Mouse (Mus musculus) hindbrain, embryonic 16.5 days (tissue): ENCODE results near the gene Olfr460. TPM values are rescaled to one million over a fixed set of nuclear protein-coding genes. Genes with fewer than 3 reads are reported as not detected.

Source experiments
- ATAC-seq: fragments of 200-750 bp; cut with Nextera tagmentation; 2 replicates; pipeline ENCODE4 v1.8.0; 2017; ENCODE audit warnings: moderate TSS enrichment, moderate library complexity
- H3K27ac ChIP-seq: fragments of 300-500 bp; sonication (generic); 2 replicates; pipeline ENCODE4 v1.5.1; 2014; ENCODE audit warnings: low read depth, mild to moderate bottlenecking, control low read depth, low read length, moderate library complexity
- H3K27me3 ChIP-seq: fragments of 300-500 bp; sonication (generic); replicated peaks from 2 replicates; pipeline ENCODE4 v1.6.1; 2014; ENCODE audit warnings: low read length; ENCODE audit not compliant: control insufficient read depth, insufficient read depth
- H3K36me3 ChIP-seq: fragments of 300-500 bp; sonication (generic); 2 replicates; pipeline ENCODE4 v1.6.1; 2014; ENCODE audit warnings: mild to moderate bottlenecking, low read length, moderate library complexity, mixed read lengths; ENCODE audit not compliant: control insufficient read depth, insufficient read depth
- H3K4me1 ChIP-seq: fragments of 300-500 bp; sonication (generic); 2 replicates; pipeline ENCODE4 v1.6.1; 2014; ENCODE audit warnings: low read depth, low read length; ENCODE audit not compliant: control insufficient read depth, insufficient read depth
- H3K4me2 ChIP-seq: fragments of 300-500 bp; sonication (generic); 2 replicates; pipeline ENCODE4 v1.6.1; 2014; ENCODE audit warnings: mild to moderate bottlenecking, low read length, control low read depth, moderate library complexity
- H3K4me3 ChIP-seq: fragments of 300-500 bp; sonication (generic); 2 replicates; pipeline ENCODE4 v1.5.1; 2014; ENCODE audit warnings: mild to moderate bottlenecking, low read length, control low read depth, moderate library complexity
- H3K9ac ChIP-seq: fragments of 300-500 bp; sonication (generic); 2 replicates; pipeline ENCODE4 v1.6.1; 2014; ENCODE audit warnings: low read depth, mild to moderate bottlenecking, control low read depth, low read length, moderate library complexity
- H3K9me3 ChIP-seq: fragments of 300-500 bp; sonication (generic); 2 replicates; pipeline ENCODE4 v1.6.1; 2014; ENCODE audit warnings: mild to moderate bottlenecking, low read length, moderate library complexity; ENCODE audit not compliant: control insufficient read depth
- WGBS: fragments of 180-500 bp; shearing (Covaris S2); extraction: QIAGEN DNeasy Blood & Tissue Kit; methylation state at CpG from one replicate; pipeline ENCODE4 v1.1.7; 2014; 5-methylcytosine and 5-hydroxymethylcytosine counted together
- polyA plus RNA-seq: library from polyadenylated mRNA; unstranded; fragments of >200 nt; fragmentation: Nextera tagmentation; extraction: Ambion mirVana; gene quantifications from 2 replicates; pipeline ENCODE4 v1.2.1, GENCODE M21; 2015

Olfr460 gene
- not detected in 2 replicates for polyA plus RNA-seq

GRCm38 (mm10) chr6:40569187-40569586 lies at the start of gene Olfr460:
Olfr460 (plus strand) TSS chr6:40569487.
- Histone ChIP-seq H3K4me1 (no peaks in the 10 kb centered on the region), H3K36me3 (no peaks in the 10 kb centered on the region), H3K27me3 (no peaks in the 10 kb centered on the region), H3K9ac (no peak within 1 kb of the TSS), H3K9me3 (no peaks in the 10 kb centered on the region), H3K27ac (no peak within 1 kb of the TSS), H3K4me2 (no peak within 1 kb of the TSS), H3K4me3 (no peak within 1 kb of the TSS)
- 94% methylated on average over 3 of the region's 3 CpGs for WGBS
- ATAC-seq = no peak

GRCm38 (mm10) chr6:40544690-40545089 lies 24.6 kb upstream of the Olfr460 start:
- Histone ChIP-seq H3K9me3 (no peaks in the 10 kb centered on the region), H3K4me3 (no peak overlapping the region), H3K9ac (no peak overlapping the region), H3K4me2 (no peak overlapping the region), H3K27ac (no peak overlapping the region), H3K4me1 (no peaks in the 10 kb centered on the region), H3K36me3 (no peaks in the 10 kb centered on the region), H3K27me3 (no peaks in the 10 kb centered on the region)
- no peak for ATAC-seq
- WGBS = 81% methylated on average over 10 of the region's 10 CpGs

GRCm38 (mm10) chr6:40554950-40555349 lies 14.3 kb upstream of the Olfr460 start, which contains the start of gene Olfr461:
Olfr461 (minus strand) TSS chr6:40555050.
- no peak for ATAC-seq
- Histone ChIP-seq H3K4me2 (no peak within 1 kb of the TSS), H3K36me3 (no peaks in the 10 kb centered on the region), H3K27me3 (no peaks in the 10 kb centered on the region), H3K4me3 (no peak within 1 kb of the TSS), H3K9ac (no peak within 1 kb of the TSS), H3K9me3 (no peaks in the 10 kb centered on the region), H3K27ac (no peak within 1 kb of the TSS), H3K4me1 (no peaks in the 10 kb centered on the region)
- 73% methylated on average over 2 of the region's 2 CpGs for WGBS

GRCm38 (mm10) chr6:40573618-40574017 lies 4.3 kb downstream of the Olfr460 start:
- no peaks in the 10 kb centered on the region for H3K36me3 ChIP-seq
- no peak overlapping the region for H3K4me2 ChIP-seq
- H3K9ac ChIP-seq = no peak overlapping the region
- H3K4me1 ChIP-seq = no peaks in the 10 kb centered on the region
- H3K4me3 ChIP-seq = no peak overlapping the region
- no peaks in the 10 kb centered on the region for H3K9me3 ChIP-seq
- no peak for ATAC-seq
- no peaks in the 10 kb centered on the region for H3K27me3 ChIP-seq
- H3K27ac ChIP-seq = no peak overlapping the region
- 77% methylated on average over 3 of the region's 3 CpGs for WGBS

- no peak for ATAC-seq
- Histone ChIP-seq H3K27ac (no peak overlapping the region), H3K4me3 (no peak overlapping the region), H3K4me1 (no peaks in the 10 kb centered on the region), H3K9me3 (no peaks in the 10 kb centered on the region), H3K4me2 (no peak overlapping the region), H3K27me3 (no peaks in the 10 kb centered on the region), H3K9ac (no peak overlapping the region), H3K36me3 (no peaks in the 10 kb centered on the region)
- 85% methylated on average over 1 of the region's 1 CpGs for WGBS
These were observed 7.0 kb downstream of the Olfr460 start for GRCm38 (mm10) chr6:40576305-40576704.

GRCm38 (mm10) chr6:40584336-40584735 lies 15.0 kb downstream of the Olfr460 start:
- no peak overlapping the region for H3K4me2 ChIP-seq
- WGBS = 84% methylated on average over 6 of the region's 6 CpGs
- ATAC-seq = no peak
- no peak overlapping the region for H3K4me3 ChIP-seq
- H3K9me3 ChIP-seq = no peaks in the 10 kb centered on the region
- H3K27me3 ChIP-seq = no peaks in the 10 kb centered on the region
- H3K4me1 ChIP-seq = no peaks in the 10 kb centered on the region
- no peak overlapping the region for H3K27ac ChIP-seq
- H3K9ac ChIP-seq = no peak overlapping the region
- no peaks in the 10 kb centered on the region for H3K36me3 ChIP-seq

GRCm38 (mm10) chr6:40585645-40586044 lies 16.4 kb downstream of the Olfr460 start, which contains the start of gene Clec5a:
Clec5a (minus strand) TSS chr6:40585821.
- H3K4me3 ChIP-seq = no peak within 1 kb of the TSS
- no peak within 1 kb of the TSS for H3K4me2 ChIP-seq
- H3K27me3 ChIP-seq = no peaks in the 10 kb centered on the region
- H3K9me3 ChIP-seq = no peaks in the 10 kb centered on the region
- ATAC-seq = no peak
- no peaks in the 10 kb centered on the region for H3K36me3 ChIP-seq
- WGBS = 91% methylated on average over 5 of the region's 5 CpGs
- H3K4me1 ChIP-seq = no peaks in the 10 kb centered on the region
- no peak within 1 kb of the TSS for H3K27ac ChIP-seq
- no peak within 1 kb of the TSS for H3K9ac ChIP-seq

- H3K4me3 ChIP-seq = no peak overlapping the region
- H3K4me1 ChIP-seq = no peaks in the 10 kb centered on the region
- no peaks in the 10 kb centered on the region for H3K27me3 ChIP-seq
- H3K4me2 ChIP-seq = no peak overlapping the region
- WGBS = 92% methylated on average over 2 of the region's 2 CpGs
- no peak overlapping the region for H3K9ac ChIP-seq
- no peak overlapping the region for H3K27ac ChIP-seq
- no peaks in the 10 kb centered on the region for H3K36me3 ChIP-seq
- H3K9me3 ChIP-seq = no peaks in the 10 kb centered on the region
- no peak for ATAC-seq
These were observed 19.1 kb downstream of the Olfr460 start for GRCm38 (mm10) chr6:40588346-40588745.

- 82% methylated on average over 3 of the region's 3 CpGs for WGBS
- no peaks in the 10 kb centered on the region for H3K36me3 ChIP-seq
- no peak for ATAC-seq
These were observed 25.7 kb downstream of the Olfr460 start for GRCm38 (mm10) chr6:40594804-40595550.

More at GRCm38 (mm10) chr6:40594804-40595550, 25.7 kb downstream of the Olfr460 start:
- Histone ChIP-seq H3K4me1 (no peaks in the 10 kb centered on the region), H3K9me3 (no peaks in the 10 kb centered on the region), H3K9ac (no peak overlapping the region), H3K27ac (no peak overlapping the region), H3K27me3 (no peaks in the 10 kb centered on the region), H3K4me3 (no peak overlapping the region), H3K4me2 (no peak overlapping the region)
